Mouse (Mus musculus): ENCODE measurements around the gene Timeless.

- no peak for TF ChIP-seq GATA1 (IDR thresholded peaks at IDR 0.05; ENCODE audit: low read length)
- TF ChIP-seq TAL1 (IDR thresholded peaks at IDR 0.05; ENCODE audit: low read length): no peak
These were observed 43.5 kb upstream of the Timeless start for GRCm38 (mm10) chr10:128188242-128188877.
